Mouse (Mus musculus): ENCODE measurements around the gene Hyal3.

Gene Hyal3

GRCm38 (mm10) chr9:107580501-107581317 lies at the start of gene Hyal3:
Gene Hyal3 (plus strand): TSS chr9:107580818.
- DNase-seq, result peak; percentile 81 to 88

- DNase-seq, result peak; percentile 90 to 93
Measured at GRCm38 (mm10) chr9:107533791-107534407, 46.7 kb upstream of the Hyal3 start, which contains the start of gene Tmem115. Gene Tmem115 (plus strand): TSS chr9:107533945.

- DNase-seq, result no peak
Measured at GRCm38 (mm10) chr9:107534408-107535202, 46.0 kb upstream of the Hyal3 start.

GRCm38 (mm10) chr9:107538231-107538630 lies 42.4 kb upstream of the Hyal3 start:
- no peak for DNase-seq

GRCm38 (mm10) chr9:107538711-107539110 lies 41.9 kb upstream of the Hyal3 start:
- DNase-seq, result no peak

GRCm38 (mm10) chr9:107539940-107540339 lies 40.7 kb upstream of the Hyal3 start:
- no peak for DNase-seq

- no peak for DNase-seq
Measured at GRCm38 (mm10) chr9:107540420-107540819, 40.2 kb upstream of the Hyal3 start.

- no peak for DNase-seq
Measured at GRCm38 (mm10) chr9:107541005-107541404, 39.6 kb upstream of the Hyal3 start.

- DNase-seq, result peak; percentile 94 to 95
Measured at GRCm38 (mm10) chr9:107541474-107542351, 38.9 kb upstream of the Hyal3 start, which contains the start of the genes Cyb561d2 and Nprl2. Gene Cyb561d2 (minus strand): TSS chr9:107542193. Gene Nprl2 (plus strand): TSS chr9:107542226.

- peak in 1 of 2 experiments; percentile 53 for DNase-seq
Measured at GRCm38 (mm10) chr9:107542352-107542686, 38.3 kb upstream of the Hyal3 start.

GRCm38 (mm10) chr9:107542721-107543120 lies 37.9 kb upstream of the Hyal3 start:
- DNase-seq, result no peak

GRCm38 (mm10) chr9:107543299-107543698 lies 37.3 kb upstream of the Hyal3 start:
- no peak for DNase-seq

GRCm38 (mm10) chr9:107544196-107544700 lies 36.4 kb upstream of the Hyal3 start:
- DNase-seq, result no peak

- DNase-seq, result no peak
Measured at GRCm38 (mm10) chr9:107544729-107545128, 35.9 kb upstream of the Hyal3 start.

GRCm38 (mm10) chr9:107545199-107545598 lies 35.4 kb upstream of the Hyal3 start:
- DNase-seq, result no peak

- no peak for DNase-seq
Measured at GRCm38 (mm10) chr9:107545602-107546001, 35.0 kb upstream of the Hyal3 start.

GRCm38 (mm10) chr9:107547026-107547425 lies 33.6 kb upstream of the Hyal3 start, which contains the start of gene Zmynd10:
Gene Zmynd10 (plus strand): TSS chr9:107547298.
- DNase-seq, result peak; percentile 88 to 91

GRCm38 (mm10) chr9:107547957-107548356 lies 32.7 kb upstream of the Hyal3 start:
- no peak for DNase-seq

GRCm38 (mm10) chr9:107548820-107549219 lies 31.8 kb upstream of the Hyal3 start:
- no peak for DNase-seq

GRCm38 (mm10) chr9:107549297-107550074 lies 31.1 kb upstream of the Hyal3 start:
- DNase-seq, result no peak

- DNase-seq, result no peak
Measured at GRCm38 (mm10) chr9:107550491-107551116, 30.0 kb upstream of the Hyal3 start.

All from thymus, adult 18-20 months (tissue).